Mouse (Mus musculus) olfactory bulb, adult 2 months (tissue): ENCODE data around the gene Nav2.

ENCODE experiments used
- CTCF ChIP-seq: fragments of 200-500 bp; IDR thresholded peaks from 2 replicates; pipeline ENCODE4 v1.5.1; 2012; ENCODE audit warnings: low read depth, mild to moderate bottlenecking, low read length, moderate library complexity; ENCODE audit not compliant: insufficient read depth
- POLR2A ChIP-seq: fragments of 200-500 bp; IDR thresholded peaks from 2 replicates; pipeline ENCODE4 v1.6.1; 2012; ENCODE audit warnings: mild to moderate bottlenecking, low read depth, low read length, moderate library complexity; ENCODE audit not compliant: insufficient read depth

GRCm38 (mm10) chr7:49217786-49218185 is 309.3 kb downstream of the Nav2 start:
- TF ChIP-seq CTCF (no peak), POLR2A (no peak)
